Mouse (Mus musculus): Measurements from ENCODE around the gene Gcnt4. TPM values are rescaled to one million over a fixed set of nuclear protein-coding genes. Genes with fewer than 3 reads are reported as not detected.

The Gcnt4 gene
- polyA plus RNA-seq, 1 experiment = not detected

GRCm38 (mm10) chr13:96997080-96997479 lies 72.6 kb downstream of the Gcnt4 start:
- Histone ChIP-seq H3K9me3 (ENCODE audit: control insufficient read depth, low read length) (no peaks in the 10 kb centered on the region), H3K4me1 (ENCODE audit: control insufficient read depth) (peaks cover 5% of the 10 kb centered on the region), H3K4me3 (replicated peaks) (no peak overlapping the region), H3K27me3 (ENCODE audit: control insufficient read depth) (peaks cover 6% of the 10 kb centered on the region; the same call in 1 of the 2 replicates), H3K36me3 (ENCODE audit: control insufficient read depth) (no peaks in the 10 kb centered on the region)
- TF ChIP-seq GATA1 (IDR thresholded peaks at IDR 0.05; ENCODE audit: low read length) (no peak), TAL1 (IDR thresholded peaks at IDR 0.05; ENCODE audit: low read length) (no peak)

Other genes with a start within 250 kb of the Gcnt4 start
- gene Ankrd31, start 176.4 kb upstream of the Gcnt4 start, polyA plus RNA-seq (2012) = 0.01 TPM in 1 of 2 replicates, not detected in the other
- not detected in 2 replicates for gene 1700029F12Rik, start 109.7 kb downstream of the Gcnt4 start, polyA plus RNA-seq (2012)
- gene Fam169a, start 142.6 kb downstream of the Gcnt4 start, polyA plus RNA-seq (2012) = 0.01 and 0.04 TPM in 2 replicates
- not detected in 2 replicates for gene Gm6169, start 174.5 kb downstream of the Gcnt4 start, polyA plus RNA-seq (2012)
- 1.1 and 1.3 TPM in 2 replicates for gene Gfm2, start 213.2 kb downstream of the Gcnt4 start, polyA plus RNA-seq (2012)
- 1.7 and 1.9 TPM in 2 replicates for gene Nsa2, start 213.2 kb downstream of the Gcnt4 start, polyA plus RNA-seq (2012)